In the genomic region with DNA sequence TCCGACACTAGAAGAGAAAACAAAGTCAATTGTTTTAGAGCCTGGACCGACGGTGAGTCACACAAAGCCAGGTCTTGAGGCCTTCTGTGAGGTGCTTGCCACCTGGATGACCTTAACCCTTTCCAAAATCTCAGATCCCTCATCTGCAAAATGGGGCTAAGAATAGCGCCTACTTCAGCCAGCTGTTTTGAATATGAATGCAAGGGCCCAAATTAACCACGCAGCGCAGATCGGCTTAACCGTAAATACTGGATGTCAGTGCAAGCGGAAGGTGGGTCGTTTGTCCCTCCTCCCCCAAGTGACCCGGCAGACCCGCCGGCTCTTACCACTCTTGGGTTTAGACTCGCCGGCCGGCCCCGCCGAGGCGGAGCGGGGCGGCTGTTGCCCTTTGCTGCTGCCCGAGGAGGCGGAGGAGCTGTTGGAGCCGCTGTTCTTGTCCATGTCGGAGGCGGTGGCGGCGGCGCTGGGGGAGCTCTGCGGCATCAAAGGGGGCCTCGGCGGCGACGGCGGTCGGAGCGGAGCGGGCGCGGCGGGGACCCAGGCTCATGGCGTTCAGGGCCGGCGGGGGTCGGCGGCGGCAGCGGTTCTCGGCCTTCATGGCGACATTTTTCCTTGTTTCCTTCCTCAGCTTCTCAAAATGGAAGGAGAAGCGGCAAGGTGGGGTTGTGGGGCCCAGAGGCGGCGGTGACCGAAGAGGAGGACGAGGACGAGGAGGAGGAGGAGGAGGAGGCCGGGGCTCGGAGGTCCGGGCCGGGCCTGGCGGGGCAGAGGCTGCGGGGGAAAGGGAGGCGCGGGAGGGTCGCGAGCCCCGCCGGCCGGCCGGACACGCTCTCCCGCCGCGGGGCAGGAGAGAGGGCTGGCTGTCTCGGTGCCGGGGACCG, we compare ENCODE assay signal across 1 mouse cellular context.
TF ChIP-seq lines count a peak whose summit lies in the region.

No protein-coding gene starts in this region.

TF ChIP-seq in MEL, 35 proteins besides CTCF, POLR2A, EP300 and RAD21:
- TF ChIP-seq UBTF (IDR thresholded peaks at IDR 0.05; ENCODE audit: borderline replicate concordance, insufficient read depth, low read depth, low read length) (0 out of 2 replicates have a peak, but pooled peaks have one; percentile 55), MAX (IDR thresholded peaks at IDR 0.05; ENCODE audit: low read length) (no peak), MAZ (IDR thresholded peaks at IDR 0.05; ENCODE audit: low read depth, low read length) (0 out of 2 replicates have a peak, but pooled peaks have one; percentile 56)
